Mouse (Mus musculus): Measurements from ENCODE around the gene Igsf9. TPM values are rescaled to one million over a fixed set of nuclear protein-coding genes. Genes with fewer than 3 reads are reported as not detected.

The Igsf9 gene
- polyA plus RNA-seq (2012; rRNA removed): 1.9 and 2.2 TPM in 2 replicates

- H3K4me3 ChIP-seq (replicated peaks; ENCODE audit: insufficient read depth, low read depth, low read length): peak within 1 kb of the TSS; percentile 59
- H3K27me3 ChIP-seq (ENCODE audit: control insufficient read depth, insufficient read depth, low read length): no peaks in the 10 kb centered on the region
- no peak within 1 kb of the TSS for H3K27ac ChIP-seq (ENCODE audit: insufficient read depth, low read length)
- peak; percentile 81 to 84 for DNase-seq
- 1% methylated on average over 38 of the region's 38 CpGs for WGBS
- TF ChIP-seq CTCF (IDR thresholded peaks at IDR 0.05; ENCODE audit: borderline replicate concordance, insufficient read depth, low read depth, low read length) (no peak), POLR2A (IDR thresholded peaks at IDR 0.05; ENCODE audit: borderline replicate concordance, insufficient read depth, low read length) (no peak)
- H3K4me1 ChIP-seq (ENCODE audit: control insufficient read depth, insufficient read depth, low read length): no peaks in the 10 kb centered on the region
Observed at GRCm38 (mm10) chr1:172481540-172482280, at the start of gene Igsf9. Gene Igsf9 (plus strand): TSS chr1:172481788.

- 33% methylated on average over 4 of the region's 4 CpGs for WGBS
- Histone ChIP-seq H3K27me3 (ENCODE audit: control insufficient read depth, insufficient read depth, low read length) (no peaks in the 10 kb centered on the region), H3K27ac (ENCODE audit: insufficient read depth, low read length) (no peak overlapping the region), H3K4me3 (replicated peaks; ENCODE audit: insufficient read depth, low read depth, low read length) (no peak overlapping the region), H3K4me1 (ENCODE audit: control insufficient read depth, insufficient read depth, low read length) (peaks cover 3% of the 10 kb centered on the region; the same call in 1 of the 2 replicates)
- no peak for TF ChIP-seq CTCF (IDR thresholded peaks at IDR 0.05; ENCODE audit: borderline replicate concordance, insufficient read depth, low read depth, low read length)
- TF ChIP-seq POLR2A (IDR thresholded peaks at IDR 0.05; ENCODE audit: borderline replicate concordance, insufficient read depth, low read length): no peak
- peak in 1 of 2 experiments; percentile 16 for DNase-seq
Observed at GRCm38 (mm10) chr1:172431836-172432586, 49.6 kb upstream of the Igsf9 start.

- no peaks in the 10 kb centered on the region for H3K27me3 ChIP-seq (ENCODE audit: control insufficient read depth, insufficient read depth, low read length)
- H3K27ac ChIP-seq (ENCODE audit: insufficient read depth, low read length): no peak overlapping the region
- WGBS: 84% methylated on average over 3 of the region's 3 CpGs
- H3K4me1 ChIP-seq (ENCODE audit: control insufficient read depth, insufficient read depth, low read length): peaks cover 3% of the 10 kb centered on the region; the same call in 1 of the 2 replicates
- H3K4me3 ChIP-seq (replicated peaks; ENCODE audit: insufficient read depth, low read depth, low read length): no peak overlapping the region
- DNase-seq: no peak
- TF ChIP-seq CTCF (IDR thresholded peaks at IDR 0.05; ENCODE audit: borderline replicate concordance, insufficient read depth, low read depth, low read length) (no peak), POLR2A (IDR thresholded peaks at IDR 0.05; ENCODE audit: borderline replicate concordance, insufficient read depth, low read length) (no peak)
Observed at GRCm38 (mm10) chr1:172432587-172432955, 49.0 kb upstream of the Igsf9 start.

GRCm38 (mm10) chr1:172433012-172433850, 48.4 kb upstream of the Igsf9 start:
- peaks cover 3% of the 10 kb centered on the region; the same call in 1 of the 2 replicates for H3K4me1 ChIP-seq (ENCODE audit: control insufficient read depth, insufficient read depth, low read length)
- no peak overlapping the region for H3K4me3 ChIP-seq (replicated peaks; ENCODE audit: insufficient read depth, low read depth, low read length)
- WGBS: 92% methylated on average over 20 of the region's 20 CpGs
- no peak for DNase-seq
- H3K27ac ChIP-seq (ENCODE audit: insufficient read depth, low read length): no peak overlapping the region
- no peaks in the 10 kb centered on the region for H3K27me3 ChIP-seq (ENCODE audit: control insufficient read depth, insufficient read depth, low read length)
- TF ChIP-seq POLR2A (IDR thresholded peaks at IDR 0.05; ENCODE audit: borderline replicate concordance, insufficient read depth, low read length): no peak
- TF ChIP-seq CTCF (IDR thresholded peaks at IDR 0.05; ENCODE audit: borderline replicate concordance, insufficient read depth, low read depth, low read length): no peak

GRCm38 (mm10) chr1:172433851-172434165, 47.8 kb upstream of the Igsf9 start:
- H3K4me1 ChIP-seq (ENCODE audit: control insufficient read depth, insufficient read depth, low read length): peaks cover 3% of the 10 kb centered on the region; the same call in 1 of the 2 replicates
- TF ChIP-seq POLR2A (IDR thresholded peaks at IDR 0.05; ENCODE audit: borderline replicate concordance, insufficient read depth, low read length): no peak
- no peak for TF ChIP-seq CTCF (IDR thresholded peaks at IDR 0.05; ENCODE audit: borderline replicate concordance, insufficient read depth, low read depth, low read length)
- H3K27me3 ChIP-seq (ENCODE audit: control insufficient read depth, insufficient read depth, low read length): no peaks in the 10 kb centered on the region
- no peak for DNase-seq
- WGBS: 73% methylated on average over 4 of the region's 4 CpGs
- H3K4me3 ChIP-seq (replicated peaks; ENCODE audit: insufficient read depth, low read depth, low read length): no peak overlapping the region
- H3K27ac ChIP-seq (ENCODE audit: insufficient read depth, low read length): no peak overlapping the region

- Histone ChIP-seq H3K4me3 (replicated peaks; ENCODE audit: insufficient read depth, low read depth, low read length) (no peak overlapping the region), H3K27me3 (ENCODE audit: control insufficient read depth, insufficient read depth, low read length) (no peaks in the 10 kb centered on the region), H3K27ac (ENCODE audit: insufficient read depth, low read length) (no peak overlapping the region), H3K4me1 (ENCODE audit: control insufficient read depth, insufficient read depth, low read length) (peaks cover 2% of the 10 kb centered on the region; the same call in 1 of the 2 replicates)
- 45% methylated on average over 6 of the region's 6 CpGs for WGBS
- TF ChIP-seq CTCF (IDR thresholded peaks at IDR 0.05; ENCODE audit: borderline replicate concordance, insufficient read depth, low read depth, low read length) (no peak), POLR2A (IDR thresholded peaks at IDR 0.05; ENCODE audit: borderline replicate concordance, insufficient read depth, low read length) (no peak)
- DNase-seq: no peak
Observed at GRCm38 (mm10) chr1:172436785-172437184, 44.8 kb upstream of the Igsf9 start.

GRCm38 (mm10) chr1:172438621-172439020, 43.0 kb upstream of the Igsf9 start:
- no peak for DNase-seq
- TF ChIP-seq POLR2A (IDR thresholded peaks at IDR 0.05; ENCODE audit: borderline replicate concordance, insufficient read depth, low read length) (no peak), CTCF (IDR thresholded peaks at IDR 0.05; ENCODE audit: borderline replicate concordance, insufficient read depth, low read depth, low read length) (no peak)
- Histone ChIP-seq H3K4me3 (replicated peaks; ENCODE audit: insufficient read depth, low read depth, low read length) (no peak overlapping the region), H3K27ac (ENCODE audit: insufficient read depth, low read length) (no peak overlapping the region), H3K4me1 (ENCODE audit: control insufficient read depth, insufficient read depth, low read length) (no peaks in the 10 kb centered on the region), H3K27me3 (ENCODE audit: control insufficient read depth, insufficient read depth, low read length) (no peaks in the 10 kb centered on the region)
- WGBS: 89% methylated on average over 2 of the region's 2 CpGs
